Mouse (Mus musculus): ENCODE data around the gene Arhgef2. TPM values are rescaled to one million over a fixed set of nuclear protein-coding genes. Genes with fewer than 3 reads are reported as not detected.

Gene Arhgef2
- polyA plus RNA-seq, 1 experiment = 96.1 TPM

GRCm38 (mm10) chr3:88630849-88631341 lies 25.1 kb downstream of the Arhgef2 start:
- no peak for TF ChIP-seq POLR2A (IDR thresholded peaks at IDR 0.05; ENCODE audit: borderline replicate concordance, control insufficient read depth, low read depth, low read length)
- TF ChIP-seq CTCF (IDR thresholded peaks at IDR 0.05; ENCODE audit: control insufficient read depth, insufficient read depth, low read length) = no peak
- Histone ChIP-seq H3K27ac (ENCODE audit: control insufficient read depth, insufficient read depth, low read depth, low read length, poor library complexity) (no peak overlapping the region), H3K4me3 (replicated peaks; ENCODE audit: control insufficient read depth, low read depth, low read length) (no peak overlapping the region), H3K4me1 (ENCODE audit: control insufficient read depth, insufficient read depth, low read length) (peaks cover 5% of the 10 kb centered on the region; the same call in 1 of the 2 replicates)
- 20% methylated on average over 6 of the region's 6 CpGs for WGBS

GRCm38 (mm10) chr3:88631921-88632587 lies 26.3 kb downstream of the Arhgef2 start:
- no peak overlapping the region for H3K4me3 ChIP-seq (replicated peaks; ENCODE audit: control insufficient read depth, low read depth, low read length)
- peaks cover 4% of the 10 kb centered on the region; the same call in 1 of the 2 replicates for H3K4me1 ChIP-seq (ENCODE audit: control insufficient read depth, insufficient read depth, low read length)
- WGBS = 74% methylated on average over 12 of the region's 12 CpGs
- no peak overlapping the region for H3K27ac ChIP-seq (ENCODE audit: control insufficient read depth, insufficient read depth, low read depth, low read length, poor library complexity)
- peak; percentile 72 for TF ChIP-seq CTCF (IDR thresholded peaks at IDR 0.05; ENCODE audit: control insufficient read depth, insufficient read depth, low read length)
- no peak for TF ChIP-seq POLR2A (IDR thresholded peaks at IDR 0.05; ENCODE audit: borderline replicate concordance, control insufficient read depth, low read depth, low read length)

GRCm38 (mm10) chr3:88633056-88633455 lies 27.3 kb downstream of the Arhgef2 start:
- H3K4me1 ChIP-seq (ENCODE audit: control insufficient read depth, insufficient read depth, low read length) = peaks cover 2% of the 10 kb centered on the region; the same call in 1 of the 2 replicates

GRCm38 (mm10) chr3:88635506-88636275 lies 29.9 kb downstream of the Arhgef2 start:
- no peaks in the 10 kb centered on the region for H3K4me1 ChIP-seq (ENCODE audit: control insufficient read depth, insufficient read depth, low read length)
- no peak overlapping the region for H3K4me3 ChIP-seq (replicated peaks; ENCODE audit: control insufficient read depth, low read depth, low read length)
- H3K27ac ChIP-seq (ENCODE audit: control insufficient read depth, insufficient read depth, low read depth, low read length, poor library complexity) = no peak overlapping the region
- WGBS = 91% methylated on average over 19 of the region's 19 CpGs
- TF ChIP-seq POLR2A (IDR thresholded peaks at IDR 0.05; ENCODE audit: borderline replicate concordance, control insufficient read depth, low read depth, low read length) = no peak
- TF ChIP-seq CTCF (IDR thresholded peaks at IDR 0.05; ENCODE audit: control insufficient read depth, insufficient read depth, low read length) = no peak

More at GRCm38 (mm10) chr3:88633056-88633455, 27.3 kb downstream of the Arhgef2 start:
- no peak for TF ChIP-seq CTCF (IDR thresholded peaks at IDR 0.05; ENCODE audit: control insufficient read depth, insufficient read depth, low read length)
- no peak for TF ChIP-seq POLR2A (IDR thresholded peaks at IDR 0.05; ENCODE audit: borderline replicate concordance, control insufficient read depth, low read depth, low read length)
- no peak overlapping the region for H3K27ac ChIP-seq (ENCODE audit: control insufficient read depth, insufficient read depth, low read depth, low read length, poor library complexity)
- WGBS = 91% methylated on average over 10 of the region's 10 CpGs
- no peak overlapping the region for H3K4me3 ChIP-seq (replicated peaks; ENCODE audit: control insufficient read depth, low read depth, low read length)

GRCm38 (mm10) chr3:88636555-88636986 lies 30.8 kb downstream of the Arhgef2 start:
- no peak overlapping the region for H3K27ac ChIP-seq (ENCODE audit: control insufficient read depth, insufficient read depth, low read depth, low read length, poor library complexity)
- H3K4me3 ChIP-seq (replicated peaks; ENCODE audit: control insufficient read depth, low read depth, low read length) = no peak overlapping the region
- no peaks in the 10 kb centered on the region for H3K4me1 ChIP-seq (ENCODE audit: control insufficient read depth, insufficient read depth, low read length)
- WGBS = 90% methylated on average over 8 of the region's 8 CpGs
- TF ChIP-seq CTCF (IDR thresholded peaks at IDR 0.05; ENCODE audit: control insufficient read depth, insufficient read depth, low read length) (no peak), POLR2A (IDR thresholded peaks at IDR 0.05; ENCODE audit: borderline replicate concordance, control insufficient read depth, low read depth, low read length) (no peak)

GRCm38 (mm10) chr3:88637134-88637533 lies 31.4 kb downstream of the Arhgef2 start:
- Histone ChIP-seq H3K4me3 (replicated peaks; ENCODE audit: control insufficient read depth, low read depth, low read length) (no peak overlapping the region), H3K27ac (ENCODE audit: control insufficient read depth, insufficient read depth, low read depth, low read length, poor library complexity) (no peak overlapping the region), H3K4me1 (ENCODE audit: control insufficient read depth, insufficient read depth, low read length) (no peaks in the 10 kb centered on the region)
- 85% methylated on average over 5 of the region's 5 CpGs for WGBS
- TF ChIP-seq CTCF (IDR thresholded peaks at IDR 0.05; ENCODE audit: control insufficient read depth, insufficient read depth, low read length) = no peak
- no peak for TF ChIP-seq POLR2A (IDR thresholded peaks at IDR 0.05; ENCODE audit: borderline replicate concordance, control insufficient read depth, low read depth, low read length)

- Histone ChIP-seq H3K4me3 (replicated peaks; ENCODE audit: control insufficient read depth, low read depth, low read length) (no peak overlapping the region), H3K4me1 (ENCODE audit: control insufficient read depth, insufficient read depth, low read length) (no peaks in the 10 kb centered on the region), H3K27ac (ENCODE audit: control insufficient read depth, insufficient read depth, low read depth, low read length, poor library complexity) (no peak overlapping the region)
- TF ChIP-seq CTCF (IDR thresholded peaks at IDR 0.05; ENCODE audit: control insufficient read depth, insufficient read depth, low read length) (no peak), POLR2A (IDR thresholded peaks at IDR 0.05; ENCODE audit: borderline replicate concordance, control insufficient read depth, low read depth, low read length) (no peak)
- WGBS = 89% methylated on average over 12 of the region's 12 CpGs
These were observed 33.5 kb downstream of the Arhgef2 start for GRCm38 (mm10) chr3:88639239-88639638.

- TF ChIP-seq POLR2A (IDR thresholded peaks at IDR 0.05; ENCODE audit: borderline replicate concordance, control insufficient read depth, low read depth, low read length) (no peak), CTCF (IDR thresholded peaks at IDR 0.05; ENCODE audit: control insufficient read depth, insufficient read depth, low read length) (peak; percentile 40)
- Histone ChIP-seq H3K27ac (ENCODE audit: control insufficient read depth, insufficient read depth, low read depth, low read length, poor library complexity) (no peak overlapping the region), H3K4me3 (replicated peaks; ENCODE audit: control insufficient read depth, low read depth, low read length) (no peak overlapping the region), H3K4me1 (ENCODE audit: control insufficient read depth, insufficient read depth, low read length) (no peaks in the 10 kb centered on the region)
- WGBS = 48% methylated on average over 1 of the region's 1 CpGs
These were observed 34.9 kb downstream of the Arhgef2 start for GRCm38 (mm10) chr3:88640676-88641075.

Data from bone marrow, adult 2 months (tissue).